Mouse (Mus musculus): ENCODE data around the gene Aldh1l1. TPM values are rescaled to one million over a fixed set of nuclear protein-coding genes. Genes with fewer than 3 reads are reported as not detected.

Gene Aldh1l1
- 9.1 and 10.2 TPM in 2 replicates for polyA plus RNA-seq (2012; rRNA removed)

DNA sequence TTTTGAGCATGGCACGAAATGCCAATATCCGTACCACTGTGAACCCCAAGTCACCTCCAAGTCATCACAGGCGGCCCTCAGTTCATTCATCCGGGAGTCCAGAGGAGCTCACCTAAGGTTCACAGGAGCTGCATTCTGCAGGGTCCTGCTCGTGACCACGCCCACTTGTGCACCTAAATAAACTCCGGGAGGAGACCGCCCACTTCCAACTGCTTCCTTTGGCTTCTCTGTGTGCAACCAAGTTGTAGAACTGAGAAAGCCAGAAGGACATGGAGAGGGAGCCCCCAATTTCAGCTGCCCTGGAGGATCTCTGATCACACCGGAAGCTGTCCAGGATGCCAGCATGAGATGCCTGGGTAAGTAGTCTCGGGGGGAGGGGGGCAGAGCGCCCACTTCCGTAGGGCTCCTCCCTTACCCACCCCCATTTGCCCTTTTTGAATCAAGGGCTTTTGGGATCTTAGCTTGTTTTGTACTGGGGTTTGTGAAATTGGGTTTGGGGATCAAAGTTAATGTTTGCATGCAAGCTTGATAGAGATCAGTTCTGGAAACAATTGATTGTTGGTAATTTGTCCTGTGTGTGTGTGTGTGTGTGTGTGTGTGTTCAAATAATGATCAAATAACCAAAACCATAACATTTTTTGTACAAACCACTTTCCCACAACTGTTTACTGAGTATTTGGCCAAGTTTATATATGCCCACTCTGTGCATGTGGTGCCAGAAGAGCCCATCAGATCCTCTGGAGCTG, at the start of gene Aldh1l1:
Aldh1l1 (plus strand) TSS at position 252 of the 746 bp plus-strand sequence.

GRCm38 (mm10) chr6:90462181-90462706, 24.0 kb upstream of the Aldh1l1 start, which contains the start of gene Klf15:
Gene Klf15, plus strand, starts transcription at chr6:90462576.

DNA sequence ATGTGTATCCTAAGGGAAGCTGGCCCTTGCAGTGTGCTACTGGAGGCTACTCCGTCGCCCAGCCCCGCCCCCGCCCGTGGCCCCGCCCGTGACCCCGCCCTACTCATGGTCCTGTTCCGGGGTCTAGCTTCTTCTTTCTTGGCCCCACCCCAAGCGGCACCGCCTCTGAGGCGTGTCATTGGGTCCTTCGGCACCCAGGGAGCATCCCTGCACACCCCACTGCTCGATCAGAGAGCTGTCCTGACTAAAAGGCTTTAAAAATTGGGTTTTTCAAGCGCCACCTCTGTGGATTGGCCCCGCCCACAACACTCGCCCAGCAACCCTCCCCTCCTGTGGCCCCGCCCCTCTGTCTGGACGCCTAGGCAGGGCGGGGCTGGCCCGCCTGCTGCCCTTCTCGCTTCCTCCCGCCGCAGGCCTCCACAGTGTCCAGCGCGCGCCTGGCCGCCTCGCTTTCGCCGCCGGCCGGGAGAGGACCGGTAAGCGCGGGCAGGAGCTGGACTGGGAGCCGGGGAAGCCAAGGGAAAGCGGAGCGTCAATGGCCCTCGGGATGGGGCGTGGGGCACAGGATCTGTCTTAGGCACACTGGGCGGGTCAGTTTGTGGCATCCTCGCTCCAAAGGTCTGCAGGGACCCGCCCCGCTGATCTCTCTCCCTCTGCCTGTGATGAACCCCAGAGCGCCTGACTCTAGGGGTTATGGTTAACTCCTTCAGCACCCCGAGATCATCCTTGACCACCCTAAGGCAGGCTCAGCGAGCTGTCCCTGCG, 118.5 kb downstream of the Aldh1l1 start, which contains the start of gene Slc41a3:
Slc41a3 (plus strand) TSS at position 193 of the 765 bp plus-strand sequence.

Other genes starting within 250 kb of the Aldh1l1 start
- gene Vmn1r54, start 240.1 kb upstream of the Aldh1l1 start, polyA plus RNA-seq (2012; rRNA removed), result not detected in 2 replicates
- not detected in 2 replicates for gene BC048671, start 185.2 kb upstream of the Aldh1l1 start, polyA plus RNA-seq (2012; rRNA removed)
- 8.1 and 9.9 TPM in 2 replicates for gene Chst13, start 161.2 kb upstream of the Aldh1l1 start, polyA plus RNA-seq (2012; rRNA removed)
- gene Uroc1, start 153.1 kb upstream of the Aldh1l1 start, polyA plus RNA-seq (2012; rRNA removed), result 13.0 and 16.6 TPM in 2 replicates
- gene Zxdc, start 116.9 kb upstream of the Aldh1l1 start, polyA plus RNA-seq (2012; rRNA removed), result 2.9 and 3.4 TPM in 2 replicates
- gene Cfap100, start 57.6 kb upstream of the Aldh1l1 start, polyA plus RNA-seq (2012; rRNA removed), result 0.03 and 0.05 TPM in 2 replicates
- 6.5 and 7.0 TPM in 2 replicates for gene Klf15, start 23.9 kb upstream of the Aldh1l1 start, polyA plus RNA-seq (2012; rRNA removed)
- gene Slc41a3, start 118.3 kb downstream of the Aldh1l1 start, polyA plus RNA-seq (2012; rRNA removed), result 19.9 and 22.0 TPM in 2 replicates

All from liver, embryonic 14 days (tissue).